Mouse (Mus musculus): ENCODE measurements at regions not wholly inside any gene's neighbourhood (a gene's known extent, or its start where the extent isn't known, plus 50 kb on each side); places are given as distances from the start of the nearest gene placed in this dataset. TPM values are rescaled to one million over a fixed set of nuclear protein-coding genes. Genes with fewer than 3 reads are reported as not detected.
"Not testable (repeated sequence)": the region's sequence is repeated elsewhere in the genome, so short reads cannot be mapped to it uniquely, and the experiment has no call there.

- H3K4me2 ChIP-seq, result peak overlapping the region; percentile 52; the same call in 1 of the 2 replicates
These were observed 235.4 kb upstream of the Cts3 start for GRCm38 (mm10) chr13:61805300-61805699.

GRCm38 (mm10) chr13:61804168-61804874 lies 234.4 kb upstream of the Cts3 start:
- peak overlapping the region; percentile 63 for H3K9ac ChIP-seq (replicated peaks)
- H3K4me3 ChIP-seq (replicated peaks), result peak overlapping the region; percentile 54
- H3K27ac ChIP-seq, result peak overlapping the region; percentile 72
- ATAC-seq (ENCODE audit: insufficient number of reproducible peaks, insufficient read depth, low FRiP score, low TSS enrichment, low read depth); H3K4me1 ChIP-seq (replicated peaks); H3K27me3 ChIP-seq; H3K36me3 ChIP-seq: not testable (repeated sequence)
- 2% methylated on average over 19 of the region's 19 CpGs for WGBS
- H3K9me3 ChIP-seq, result peaks cover 10% of the 10 kb centered on the region; the same call in 1 of the 2 replicates
- H3K4me2 ChIP-seq, result peak overlapping the region; percentile 52

More at GRCm38 (mm10) chr13:61805300-61805699, 235.4 kb upstream of the Cts3 start:
- not testable (repeated sequence) for H3K27me3 ChIP-seq; H3K4me1 ChIP-seq (replicated peaks); ATAC-seq (ENCODE audit: insufficient number of reproducible peaks, insufficient read depth, low FRiP score, low TSS enrichment, low read depth); H3K36me3 ChIP-seq; H3K9ac ChIP-seq (replicated peaks); H3K27ac ChIP-seq
- 0 out of 2 replicates have a peak overlapping the region, but pooled peaks have one; percentile 54 for H3K4me3 ChIP-seq (replicated peaks)
- 92% methylated on average over 3 of the region's 3 CpGs for WGBS
- peaks cover 17% of the 10 kb centered on the region; the same call in 1 of the 2 replicates for H3K9me3 ChIP-seq

GRCm38 (mm10) chr13:61803763-61804162 lies 233.8 kb upstream of the Cts3 start:
- H3K27me3 ChIP-seq; H3K27ac ChIP-seq; ATAC-seq (ENCODE audit: insufficient number of reproducible peaks, insufficient read depth, low FRiP score, low TSS enrichment, low read depth); H3K9ac ChIP-seq (replicated peaks); H3K9me3 ChIP-seq; H3K36me3 ChIP-seq; H3K4me1 ChIP-seq (replicated peaks): not testable (repeated sequence)
- WGBS, result 32% methylated on average over 5 of the region's 5 CpGs
- Histone ChIP-seq H3K4me3 (replicated peaks) (peak overlapping the region; percentile 54), H3K4me2 (peak overlapping the region; percentile 52)

GRCm38 (mm10) chr13:61763457-61763856 lies 193.5 kb upstream of the Cts3 start:
- H3K4me2 ChIP-seq; H3K9ac ChIP-seq (replicated peaks); ATAC-seq (ENCODE audit: insufficient number of reproducible peaks, insufficient read depth, low FRiP score, low TSS enrichment, low read depth); H3K4me3 ChIP-seq (replicated peaks); H3K27ac ChIP-seq; H3K36me3 ChIP-seq; H3K9me3 ChIP-seq; H3K4me1 ChIP-seq (replicated peaks); H3K27me3 ChIP-seq: not testable (repeated sequence)
- 81% methylated on average over 1 of the region's 1 CpGs for WGBS

Small RNAs in the stretch of these regions (microRNA-seq; reads per million reads assigned to microRNA genes)
- not detected for gene Gm23739
